Mouse (Mus musculus): ENCODE measurements around the gene Fam25c. TPM values are rescaled to one million over a fixed set of nuclear protein-coding genes. Genes with fewer than 3 reads are reported as not detected.

The Fam25c gene
- polyA plus RNA-seq, 1 experiment from 2014 or later, result not detected

DNA sequence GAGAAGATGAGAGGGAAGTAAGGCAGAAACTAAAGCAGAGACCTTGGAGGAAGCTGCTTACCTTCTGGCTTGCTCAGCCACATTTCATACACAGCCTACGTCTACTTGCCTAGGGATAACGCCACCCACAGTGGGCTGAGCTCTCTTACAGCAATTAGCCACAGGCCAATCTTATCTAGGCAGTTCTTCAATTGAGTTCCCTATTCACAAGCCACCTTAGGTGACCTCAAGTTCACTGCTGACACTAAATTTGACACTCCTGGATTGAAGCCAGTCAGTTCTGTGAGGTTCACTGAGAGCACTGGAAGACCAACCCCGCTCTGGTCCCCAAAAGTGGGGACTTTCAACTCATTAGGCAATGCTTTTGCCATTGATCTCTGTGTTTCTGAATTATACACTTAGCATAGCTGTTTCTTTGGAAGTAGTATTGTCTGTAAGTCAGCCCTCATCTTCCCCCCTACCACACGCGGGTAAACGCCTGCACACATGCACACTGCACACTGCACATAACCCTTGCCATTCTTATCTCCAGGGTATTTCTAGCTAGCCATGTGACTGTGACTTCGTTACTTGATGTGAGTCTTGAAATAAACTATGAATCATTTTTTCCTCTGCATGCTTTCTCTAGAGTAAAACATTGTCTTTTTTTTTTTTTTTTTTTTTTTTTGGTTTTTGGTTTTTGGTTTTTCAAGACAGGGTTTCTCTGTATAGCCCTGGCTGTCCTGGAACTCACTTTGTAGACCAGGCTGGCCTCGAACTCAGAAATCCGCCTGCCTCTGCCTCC is 27.9 kb upstream of the Fam25c start:
- no peak overlapping the region for H3K9ac ChIP-seq (replicated peaks; ENCODE audit: low read length)
- H3K27me3 ChIP-seq (ENCODE audit: control insufficient read depth, insufficient read depth, low read length), result no peaks in the 10 kb centered on the region
- no peak for DNase-seq

DNA sequence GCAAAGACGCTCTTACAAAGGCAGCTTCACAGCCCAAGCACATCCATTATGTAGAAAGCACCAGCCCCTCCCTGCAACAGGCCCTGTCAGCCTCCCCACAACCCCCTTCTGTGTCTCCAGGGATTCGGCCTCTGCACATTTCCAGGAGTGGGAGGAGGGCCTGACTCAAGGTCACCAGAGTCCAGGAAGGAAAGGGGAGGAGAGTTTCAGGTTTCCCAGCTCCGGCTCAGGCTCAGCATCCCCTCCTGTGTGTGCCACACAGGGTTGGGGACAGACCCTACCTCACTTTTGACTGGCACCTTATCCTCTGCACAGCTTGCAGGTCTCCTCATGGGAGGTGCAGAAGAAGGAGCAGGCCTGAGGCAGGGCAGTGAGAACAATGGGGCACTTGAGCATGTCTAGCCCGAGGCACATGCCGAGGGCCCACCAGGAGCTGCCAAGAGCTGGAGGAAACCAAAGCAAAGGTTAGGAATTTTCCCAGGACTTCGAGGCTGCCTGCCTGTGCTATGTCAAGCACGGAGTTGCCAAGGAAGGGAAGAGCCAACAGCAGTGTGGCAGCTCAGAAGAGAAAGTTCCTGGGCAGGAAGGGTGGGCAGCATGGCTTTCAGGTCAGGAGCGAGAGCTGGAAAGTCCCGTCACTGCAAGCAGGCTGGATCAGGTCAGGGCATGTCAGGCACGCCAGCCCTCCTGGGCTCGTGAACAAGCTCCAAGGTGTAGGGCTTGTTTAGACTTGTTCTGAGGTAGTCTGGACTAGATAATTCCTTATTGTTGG is 23.5 kb upstream of the Fam25c start:
- H3K9ac ChIP-seq (replicated peaks; ENCODE audit: low read length), result no peak overlapping the region
- H3K4me3 ChIP-seq (replicated peaks; ENCODE audit: low read depth, low read length), result no peak overlapping the region
- H3K27ac ChIP-seq (replicated peaks; ENCODE audit: low read depth, low read length), result peak overlapping the region; percentile 32; the same call in 1 of the 2 replicates
- no peaks in the 10 kb centered on the region for H3K27me3 ChIP-seq (ENCODE audit: control insufficient read depth, insufficient read depth, low read length)
- H3K36me3 ChIP-seq (ENCODE audit: control insufficient read depth, insufficient read depth, low read length), result no peaks in the 10 kb centered on the region
- H3K4me2 ChIP-seq (ENCODE audit: low read length), result no peak overlapping the region
- H3K9me3 ChIP-seq (ENCODE audit: control insufficient read depth, low read length), result no peaks in the 10 kb centered on the region
- peak; percentile 41; the same call in 1 of the 2 replicates for ATAC-seq (ENCODE audit: low FRiP score, low TSS enrichment)
- peak; percentile 39 for DNase-seq
- WGBS, result 47% methylated on average over 11 of the region's 11 CpGs
- 0 out of 2 replicates have a peak, but pooled peaks cover 10% of the 10 kb centered on the region for H3K4me1 ChIP-seq (ENCODE audit: control insufficient read depth, insufficient read depth, low read length)

More for the DNA sequence above, 27.9 kb upstream of the Fam25c start:
- Histone ChIP-seq H3K27ac (replicated peaks; ENCODE audit: low read depth, low read length) (no peak overlapping the region), H3K9me3 (ENCODE audit: control insufficient read depth, low read length) (no peaks in the 10 kb centered on the region), H3K4me2 (ENCODE audit: low read length) (no peak overlapping the region), H3K36me3 (ENCODE audit: control insufficient read depth, insufficient read depth, low read length) (no peaks in the 10 kb centered on the region), H3K4me1 (ENCODE audit: control insufficient read depth, insufficient read depth, low read length) (0 out of 2 replicates have a peak, but pooled peaks cover 8% of the 10 kb centered on the region), H3K4me3 (replicated peaks; ENCODE audit: low read depth, low read length) (no peak overlapping the region)
- 96% methylated on average over 9 of the region's 9 CpGs for WGBS
- ATAC-seq (ENCODE audit: low FRiP score, low TSS enrichment), result no peak

DNA sequence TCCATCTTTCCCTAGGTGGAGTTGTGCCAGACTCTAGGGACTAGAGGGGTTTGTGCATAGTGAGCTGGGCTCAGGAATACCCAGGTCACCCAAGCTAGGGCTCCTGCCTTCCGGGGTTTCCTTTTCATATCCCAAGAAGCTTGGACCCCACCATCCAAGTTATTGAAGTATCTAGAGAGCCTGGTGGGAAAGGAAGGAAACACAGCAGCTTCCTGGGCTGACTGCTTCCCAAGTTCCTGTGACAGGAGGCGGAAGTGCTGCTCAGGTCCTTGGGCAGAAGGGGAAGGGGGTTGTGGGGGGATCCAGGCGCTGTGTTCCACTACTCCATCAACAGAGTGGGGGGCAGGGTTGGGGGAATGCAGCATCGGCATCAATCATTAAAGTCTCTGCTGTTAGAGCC is 21.9 kb upstream of the Fam25c start:
- no peak overlapping the region for H3K4me2 ChIP-seq (ENCODE audit: low read length)
- H3K9ac ChIP-seq (replicated peaks; ENCODE audit: low read length), result no peak overlapping the region
- H3K9me3 ChIP-seq (ENCODE audit: control insufficient read depth, low read length), result no peaks in the 10 kb centered on the region
- 0 out of 2 replicates have a peak, but pooled peaks cover 10% of the 10 kb centered on the region for H3K4me1 ChIP-seq (ENCODE audit: control insufficient read depth, insufficient read depth, low read length)
- H3K27me3 ChIP-seq (ENCODE audit: control insufficient read depth, insufficient read depth, low read length), result no peaks in the 10 kb centered on the region
- H3K27ac ChIP-seq (replicated peaks; ENCODE audit: low read depth, low read length), result no peak overlapping the region
- ATAC-seq (ENCODE audit: low FRiP score, low TSS enrichment) (no peak), DNase-seq (no peak)
- 86% methylated on average over 4 of the region's 4 CpGs for WGBS
- no peaks in the 10 kb centered on the region for H3K36me3 ChIP-seq (ENCODE audit: control insufficient read depth, insufficient read depth, low read length)
- no peak overlapping the region for H3K4me3 ChIP-seq (replicated peaks; ENCODE audit: low read depth, low read length)

DNA sequence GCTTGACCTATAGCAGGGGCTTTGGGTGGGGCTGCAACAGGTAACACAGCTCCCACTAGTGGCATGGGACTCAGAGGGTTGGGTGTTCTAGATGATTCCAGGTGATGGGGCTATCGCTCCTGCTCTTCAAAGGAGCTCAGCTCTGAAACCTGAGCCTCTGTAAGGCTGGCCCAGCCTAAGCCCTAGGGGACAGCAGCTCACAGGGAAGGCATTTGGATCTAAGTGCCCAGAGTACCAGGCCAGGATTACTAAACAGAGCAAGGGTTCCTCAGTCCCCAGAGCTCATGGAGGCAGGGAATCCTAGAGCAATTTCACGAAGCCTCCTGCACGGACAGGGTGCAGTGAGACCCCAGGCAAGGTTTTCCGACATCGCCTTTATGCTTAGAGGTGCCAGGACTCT is 20.7 kb upstream of the Fam25c start:
- H3K4me1 ChIP-seq (ENCODE audit: control insufficient read depth, insufficient read depth, low read length), result 0 out of 2 replicates have a peak, but pooled peaks cover 10% of the 10 kb centered on the region
- no peak overlapping the region for H3K4me2 ChIP-seq (ENCODE audit: low read length)
- no peaks in the 10 kb centered on the region for H3K36me3 ChIP-seq (ENCODE audit: control insufficient read depth, insufficient read depth, low read length)
- H3K4me3 ChIP-seq (replicated peaks; ENCODE audit: low read depth, low read length), result no peak overlapping the region
- DNase-seq, result no peak
- ATAC-seq (ENCODE audit: low FRiP score, low TSS enrichment), result no peak
- no peaks in the 10 kb centered on the region for H3K9me3 ChIP-seq (ENCODE audit: control insufficient read depth, low read length)
- no peak overlapping the region for H3K9ac ChIP-seq (replicated peaks; ENCODE audit: low read length)
- 82% methylated on average over 5 of the region's 5 CpGs for WGBS
- no peak overlapping the region for H3K27ac ChIP-seq (replicated peaks; ENCODE audit: low read depth, low read length)
- no peaks in the 10 kb centered on the region for H3K27me3 ChIP-seq (ENCODE audit: control insufficient read depth, insufficient read depth, low read length)

DNA sequence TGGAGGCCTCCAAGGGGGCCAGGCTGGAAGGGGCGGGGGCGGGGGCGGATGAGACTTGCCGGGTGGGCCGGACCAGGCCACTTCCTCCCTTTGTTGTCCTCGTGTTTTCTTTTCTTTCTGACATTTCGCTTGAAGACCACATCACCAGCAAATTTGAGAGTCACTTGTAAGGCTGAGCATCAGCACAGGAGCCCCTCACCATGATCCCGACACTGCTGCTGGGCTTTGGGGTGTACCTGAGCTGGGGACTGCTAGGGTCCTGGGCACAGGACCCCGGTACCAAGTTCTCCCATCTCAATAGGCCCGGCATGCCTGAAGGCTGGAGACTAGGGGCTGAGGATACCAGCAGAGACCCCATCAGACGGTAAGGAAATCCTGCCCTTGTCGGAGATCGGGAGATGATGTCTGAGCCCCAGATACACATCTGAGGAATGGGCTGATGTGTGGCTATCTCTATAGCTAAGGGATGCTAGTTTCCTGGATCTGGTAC is 20.2 kb upstream of the Fam25c start, which contains the start of gene Mmrn2:
TSS of gene Mmrn2 (plus strand) at position 51 of the 490 bp plus-strand sequence.
- 84% methylated on average over 13 of the region's 13 CpGs for WGBS
- H3K27ac ChIP-seq (replicated peaks; ENCODE audit: low read depth, low read length), result 0 out of 2 replicates have a peak within 1 kb of the TSS, but pooled peaks have one; percentile 2
- DNase-seq (no peak), ATAC-seq (ENCODE audit: low FRiP score, low TSS enrichment) (no peak)
- H3K4me3 ChIP-seq (replicated peaks; ENCODE audit: low read depth, low read length), result no peak within 1 kb of the TSS
- no peaks in the 10 kb centered on the region for H3K9me3 ChIP-seq (ENCODE audit: control insufficient read depth, low read length)
- H3K4me1 ChIP-seq (ENCODE audit: control insufficient read depth, insufficient read depth, low read length), result 0 out of 2 replicates have a peak, but pooled peaks cover 10% of the 10 kb centered on the region
- H3K27me3 ChIP-seq (ENCODE audit: control insufficient read depth, insufficient read depth, low read length), result no peaks in the 10 kb centered on the region
- H3K4me2 ChIP-seq (ENCODE audit: low read length), result no peak within 1 kb of the TSS
- no peaks in the 10 kb centered on the region for H3K36me3 ChIP-seq (ENCODE audit: control insufficient read depth, insufficient read depth, low read length)
- 0 out of 2 replicates have a peak within 1 kb of the TSS, but pooled peaks have one; percentile 2 for H3K9ac ChIP-seq (replicated peaks; ENCODE audit: low read length)

DNA sequence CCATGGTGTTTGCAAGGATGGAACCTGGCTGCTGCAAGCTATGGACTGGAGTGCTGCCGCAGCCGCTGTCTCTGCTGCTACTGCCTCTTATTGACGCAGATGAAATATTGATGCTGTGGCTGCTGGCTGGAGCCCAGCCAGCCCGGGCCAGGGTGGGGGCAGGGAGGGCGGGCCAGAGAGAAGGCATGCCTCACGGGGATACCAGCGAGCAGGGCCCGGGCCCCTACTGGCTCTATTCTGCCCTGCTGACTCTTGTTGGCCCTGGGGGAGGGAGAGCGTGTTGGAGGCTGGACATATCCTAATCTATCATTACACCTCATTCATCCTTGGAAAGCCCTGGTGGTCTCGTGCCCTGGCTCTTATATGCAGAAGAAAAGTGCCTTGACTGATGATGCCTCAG is 19.3 kb upstream of the Fam25c start, which contains the start of gene Sncg:
TSS of gene Sncg (minus strand) at position 213 of the 400 bp plus-strand sequence.
- ATAC-seq (ENCODE audit: low FRiP score, low TSS enrichment) (no peak; the same call in 1 of the 2 replicates), DNase-seq (peak; percentile 48)
- no peaks in the 10 kb centered on the region for H3K9me3 ChIP-seq (ENCODE audit: control insufficient read depth, low read length)
- 55% methylated on average over 10 of the region's 10 CpGs for WGBS
- H3K4me3 ChIP-seq (replicated peaks; ENCODE audit: low read depth, low read length), result no peak within 1 kb of the TSS
- H3K4me1 ChIP-seq (ENCODE audit: control insufficient read depth, insufficient read depth, low read length), result 0 out of 2 replicates have a peak, but pooled peaks cover 10% of the 10 kb centered on the region
- H3K27ac ChIP-seq (replicated peaks; ENCODE audit: low read depth, low read length), result 0 out of 2 replicates have a peak within 1 kb of the TSS, but pooled peaks have one; percentile 2
- no peaks in the 10 kb centered on the region for H3K27me3 ChIP-seq (ENCODE audit: control insufficient read depth, insufficient read depth, low read length)
- H3K36me3 ChIP-seq (ENCODE audit: control insufficient read depth, insufficient read depth, low read length), result no peaks in the 10 kb centered on the region
- H3K9ac ChIP-seq (replicated peaks; ENCODE audit: low read length), result 0 out of 2 replicates have a peak within 1 kb of the TSS, but pooled peaks have one; percentile 2
- no peak within 1 kb of the TSS; the same call in 1 of the 2 replicates for H3K4me2 ChIP-seq (ENCODE audit: low read length)

DNA sequence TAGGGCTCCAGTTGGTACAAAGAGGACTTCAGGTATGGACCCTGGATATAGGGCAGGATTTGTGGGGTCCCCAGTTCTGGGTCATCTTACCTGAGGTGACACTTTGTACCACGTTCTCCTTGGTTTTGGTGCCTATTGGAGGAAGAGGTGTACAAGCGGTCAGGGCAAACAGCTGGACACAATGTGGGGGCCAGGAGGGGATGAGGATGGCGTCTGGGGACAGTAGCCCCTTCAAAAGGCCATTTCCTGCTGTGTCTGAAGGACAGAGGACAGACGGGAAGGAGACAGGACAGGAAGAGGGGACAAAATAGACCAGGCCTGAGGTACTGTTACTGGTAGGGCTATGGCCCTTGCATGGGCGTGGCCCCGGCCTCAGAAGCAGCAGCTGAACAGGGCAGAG is 18.3 kb upstream of the Fam25c start:
- ATAC-seq (ENCODE audit: low FRiP score, low TSS enrichment) (no peak), DNase-seq (no peak)
- Histone ChIP-seq H3K36me3 (ENCODE audit: control insufficient read depth, insufficient read depth, low read length) (no peaks in the 10 kb centered on the region), H3K4me2 (ENCODE audit: low read length) (no peak overlapping the region; the same call in 1 of the 2 replicates), H3K9ac (replicated peaks; ENCODE audit: low read length) (no peak overlapping the region), H3K4me1 (ENCODE audit: control insufficient read depth, insufficient read depth, low read length) (0 out of 2 replicates have a peak, but pooled peaks cover 6% of the 10 kb centered on the region), H3K4me3 (replicated peaks; ENCODE audit: low read depth, low read length) (no peak overlapping the region), H3K27ac (replicated peaks; ENCODE audit: low read depth, low read length) (no peak overlapping the region), H3K9me3 (ENCODE audit: control insufficient read depth, low read length) (no peaks in the 10 kb centered on the region), H3K27me3 (ENCODE audit: control insufficient read depth, insufficient read depth, low read length) (no peaks in the 10 kb centered on the region)
- WGBS, result 83% methylated on average over 6 of the region's 6 CpGs

DNA sequence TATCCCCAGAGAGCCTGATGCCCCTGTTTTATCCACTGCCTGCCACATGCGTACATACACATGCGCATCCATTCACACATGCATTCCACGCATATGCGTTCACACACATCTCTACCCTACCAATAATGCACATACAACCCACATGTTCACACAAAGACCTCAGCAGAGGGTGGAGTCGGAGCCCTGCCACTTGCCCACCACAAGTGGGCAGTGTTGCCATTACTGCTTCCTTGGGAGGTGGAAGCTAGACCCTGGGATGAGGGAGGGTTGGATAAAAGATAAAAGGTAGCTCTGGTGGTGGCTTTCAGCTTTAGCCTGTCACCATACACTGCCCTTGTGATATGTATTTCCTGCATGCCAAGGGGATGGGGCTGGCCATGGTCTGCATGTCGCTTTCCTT is 17.4 kb upstream of the Fam25c start:
- DNase-seq, result peak; percentile 51
- no peaks in the 10 kb centered on the region for H3K36me3 ChIP-seq (ENCODE audit: control insufficient read depth, insufficient read depth, low read length)
- ATAC-seq (ENCODE audit: low FRiP score, low TSS enrichment), result no peak
- no peak overlapping the region for H3K4me2 ChIP-seq (ENCODE audit: low read length)
- H3K27ac ChIP-seq (replicated peaks; ENCODE audit: low read depth, low read length), result no peak overlapping the region
- no peak overlapping the region for H3K9ac ChIP-seq (replicated peaks; ENCODE audit: low read length)
- H3K4me3 ChIP-seq (replicated peaks; ENCODE audit: low read depth, low read length), result no peak overlapping the region
- 0 out of 2 replicates have a peak, but pooled peaks cover 2% of the 10 kb centered on the region for H3K4me1 ChIP-seq (ENCODE audit: control insufficient read depth, insufficient read depth, low read length)
- H3K9me3 ChIP-seq (ENCODE audit: control insufficient read depth, low read length), result no peaks in the 10 kb centered on the region
- no peaks in the 10 kb centered on the region for H3K27me3 ChIP-seq (ENCODE audit: control insufficient read depth, insufficient read depth, low read length)
- 79% methylated on average over 6 of the region's 6 CpGs for WGBS

All from midbrain, embryonic 14.5 days (tissue).